Mouse (Mus musculus) MEL (cell line): ENCODE data around the gene Sema6b. TPM values are rescaled to one million over a fixed set of nuclear protein-coding genes. Genes with fewer than 3 reads are reported as not detected.

Experiments used
- DNase-seq: peaks from one replicate; pipeline ENCODE4 v3.0.0; 2011; ENCODE audit warnings: low read depth, low spot score
- H3K27ac ChIP-seq: 2 replicates; pipeline ENCODE4 v1.5.1; 2012; ENCODE audit warnings: low read depth, mild to moderate bottlenecking, control low read depth, low read length, moderate library complexity; ENCODE audit not compliant: control insufficient read depth
- H3K27me3 ChIP-seq, 2 experiments: fragments of 150-350 bp in 1 of 2; sonication (generic) in 1 of 2; 2 replicates each; pipeline ENCODE4 v1.6.1; 2012; ENCODE audit warnings: low read length in 2 of 2, mild to moderate bottlenecking in 2 of 2, improper control_type of control experiment in 1 of 2, moderate library complexity in 1 of 2; ENCODE audit not compliant: insufficient read depth in 2 of 2, control insufficient read depth in 1 of 2
- H3K36me3 ChIP-seq, 2 experiments: 2 replicates each; pipeline ENCODE4 v1.6.1; 2012 to 2014; ENCODE audit warnings: low read length in 2 of 2, improper control_type of control experiment in 1 of 2, inconsistent platforms in 1 of 2, mild to moderate bottlenecking in 1 of 2; ENCODE audit not compliant: insufficient read depth in 2 of 2, control insufficient read depth in 1 of 2
- H3K4me1 ChIP-seq, 2 experiments: fragments of 150-350 bp in 1 of 2; sonication (generic) in 1 of 2; 2 replicates each; pipeline ENCODE4 v1.6.1; 2012; ENCODE audit warnings: low read length in 2 of 2, improper control_type of control experiment in 1 of 2, mild to moderate bottlenecking in 1 of 2; ENCODE audit not compliant: insufficient read depth in 2 of 2, control insufficient read depth in 1 of 2
- H3K4me3 ChIP-seq, 2 experiments: fragments of 150-350 bp in 1 of 2; sonication (generic) in 1 of 2; 2 replicates each; pipeline ENCODE4 v1.5.1; 2012; ENCODE audit warnings: low read depth in 2 of 2, low read length in 2 of 2, mild to moderate bottlenecking in 2 of 2, moderate library complexity in 2 of 2, control low read depth in 1 of 2, improper control_type of control experiment in 1 of 2; ENCODE audit not compliant: control insufficient read depth in 1 of 2, insufficient read depth in 1 of 2
- H3K79me2 ChIP-seq: 2 replicates; pipeline ENCODE4 v1.6.1; 2012; ENCODE audit warnings: mild to moderate bottlenecking, low read length, moderate library complexity; ENCODE audit not compliant: control insufficient read depth, poor library complexity, insufficient read depth
- H3K9ac ChIP-seq: 2 replicates; pipeline ENCODE4 v1.6.1; 2012; ENCODE audit warnings: low read depth, mild to moderate bottlenecking, control low read depth, low read length, moderate library complexity; ENCODE audit not compliant: control insufficient read depth, poor library complexity, severe bottlenecking
- H3K9me3 ChIP-seq: fragments of 150-350 bp; sonication (generic); replicated peaks from 2 replicates; pipeline ENCODE4 v1.6.1; 2012; ENCODE audit warnings: mild to moderate bottlenecking, low read length, improper control_type of control experiment, moderate library complexity; ENCODE audit not compliant: insufficient read depth
- CHD1 ChIP-seq: IDR thresholded peaks from 2 replicates; pipeline ENCODE4 v1.6.1; 2012; ENCODE audit warnings: low read depth, mild to moderate bottlenecking, inconsistent platforms, low read length, improper control_type of control experiment
- CHD2 ChIP-seq: IDR thresholded peaks from 2 replicates; pipeline ENCODE4 v1.6.1; 2011; ENCODE audit warnings: low read length, improper control_type of control experiment
- EP300 ChIP-seq, 2 experiments: IDR thresholded peaks; 2 replicates each; pipeline ENCODE4 v1.6.1; 2011; ENCODE audit warnings: improper control_type of control experiment in 2 of 2, low read length in 2 of 2, low read depth in 1 of 2, mild to moderate bottlenecking in 1 of 2
- GABPA ChIP-seq: IDR thresholded peaks from 2 replicates; pipeline ENCODE4 v1.6.1; 2012; ENCODE audit warnings: low read depth, mild to moderate bottlenecking, inconsistent platforms, low read length, improper control_type of control experiment, moderate library complexity
- GATA1 ChIP-seq: IDR thresholded peaks from 2 replicates; pipeline ENCODE4 v1.6.1; 2011; ENCODE audit warnings: low read depth, low read length, improper control_type of control experiment
- HCFC1 ChIP-seq: IDR thresholded peaks from 2 replicates; pipeline ENCODE4 v1.6.1; 2012; ENCODE audit warnings: low read depth, mild to moderate bottlenecking, inconsistent platforms, low read length, improper control_type of control experiment, moderate library complexity
- KAT2A ChIP-seq: conservative IDR thresholded peaks from 2 replicates; pipeline ENCODE4 v1.6.1; 2012; ENCODE audit warnings: low read depth, low read length, improper control_type of control experiment, inconsistent platforms
- MAFK ChIP-seq: IDR thresholded peaks from 2 replicates; pipeline ENCODE4 v1.6.1; 2011; ENCODE audit warnings: low read depth, mild to moderate bottlenecking, low read length, improper control_type of control experiment, borderline replicate concordance
- MAX ChIP-seq: IDR thresholded peaks from 2 replicates; pipeline ENCODE4 v1.6.1; 2011; ENCODE audit warnings: low read length, improper control_type of control experiment
- MAZ ChIP-seq: IDR thresholded peaks from 2 replicates; pipeline ENCODE4 v1.6.1; 2012; ENCODE audit warnings: low read depth, mild to moderate bottlenecking, inconsistent platforms, low read length, improper control_type of control experiment
- MEF2A ChIP-seq: IDR thresholded peaks from 2 replicates; pipeline ENCODE4 v1.6.1; 2014; ENCODE audit warnings: low read depth, mild to moderate bottlenecking, inconsistent platforms, low read length, improper control_type of control experiment; ENCODE audit not compliant: poor library complexity, insufficient replicate concordance, severe bottlenecking; ENCODE audit errors: extremely low read depth
- MXI1 ChIP-seq: IDR thresholded peaks from 2 replicates; pipeline ENCODE4 v1.6.1; 2011; ENCODE audit warnings: mild to moderate bottlenecking, low read depth, low read length, improper control_type of control experiment
- MYC ChIP-seq: IDR thresholded peaks from 2 replicates; pipeline ENCODE4 v1.6.1; 2011; ENCODE audit warnings: low read depth, mild to moderate bottlenecking, low read length, improper control_type of control experiment, moderate library complexity
- NELFE ChIP-seq: IDR thresholded peaks from 2 replicates; pipeline ENCODE4 v1.6.1; 2011; ENCODE audit warnings: low read depth, low read length, improper control_type of control experiment
- POLR2A ChIP-seq, 2 experiments: IDR thresholded peaks; 2 replicates each; pipeline ENCODE4 v1.6.1; 2011 to 2012; ENCODE audit warnings: low read length in 2 of 2, mild to moderate bottlenecking in 2 of 2, control low read depth in 1 of 2, improper control_type of control experiment in 1 of 2, low read depth in 1 of 2, moderate library complexity in 1 of 2; ENCODE audit not compliant: control insufficient read depth in 1 of 2, insufficient read depth in 1 of 2, poor library complexity in 1 of 2
- POLR2AphosphoS2 ChIP-seq: IDR thresholded peaks from 2 replicates; pipeline ENCODE4 v1.6.1; 2011; ENCODE audit warnings: low read length, improper control_type of control experiment
- POLR2AphosphoS5 ChIP-seq: IDR thresholded peaks from 2 replicates; pipeline ENCODE4 v1.6.1; 2012; ENCODE audit warnings: low read depth, borderline replicate concordance, mild to moderate bottlenecking, inconsistent platforms, low read length, moderate library complexity, mixed read lengths
- TBP ChIP-seq: IDR thresholded peaks from 2 replicates; pipeline ENCODE4 v1.8.0; 2011; ENCODE audit warnings: low read depth, low read length, improper control_type of control experiment
- polyA plus RNA-seq, 2 experiments: library from polyadenylated mRNA; stranded (reverse) in 1 of 2; unstranded in 1 of 2; fragments of >175 nt in 1 of 2; fragments of >200 nt in 1 of 2; gene quantifications; 2 replicates each; pipeline versions ENCODE4 v1.2.1 to v1.2.4; 2012; ENCODE audit warnings: low replicate concordance in 2 of 2, low read depth in 1 of 2; ENCODE audit not compliant: insufficient read length in 2 of 2, insufficient read depth in 1 of 2, missing spikeins in 1 of 2
- total RNA-seq: library from RNA; depleted of rRNA; stranded (reverse); fragments of 300-350 nt; gene quantifications from 2 replicates; pipeline ENCODE4 v1.2.3, GENCODE M21; 2012

Gene Sema6b
- total and polyA plus RNA-seq, 3 experiments: 7.7 to 16.8 TPM; not detected in 1

- TF ChIP-seq MXI1 (peak; percentile 79; the same call in 1 of the 2 replicates), MAFK (no peak), POLR2AphosphoS2 (peak; percentile 43; the same call in 1 of the 2 replicates), GATA1 (no peak)
These were observed 43.5 kb upstream of the Sema6b start, which contains the start of gene Mydgf (continued) for GRCm38 (mm10) chr17:56183658-56184103.

GRCm38 (mm10) chr17:56182975-56183657 is 43.0 kb upstream of the Sema6b start:
- peak overlapping the region; percentile 68 to 92 for H3K4me3 ChIP-seq
- peak overlapping the region; percentile 53 for H3K27ac ChIP-seq
- DNase-seq: peak; percentile 67
- H3K4me1 ChIP-seq: peaks cover 0 to 14% of the 10 kb centered on the region in 2 experiments; a peak in 2 of 4 replicates
- H3K9me3 ChIP-seq: no peaks in the 10 kb centered on the region
- no peaks in the 10 kb centered on the region for H3K27me3 ChIP-seq
- H3K36me3 ChIP-seq: peaks cover 0 to 5% of the 10 kb centered on the region in 2 experiments; a peak in 3 of 4 replicates
- peak overlapping the region; percentile 93 for H3K9ac ChIP-seq
- H3K79me2 ChIP-seq: peaks cover 14% of the 10 kb centered on the region
- no peak for TF ChIP-seq GABPA
- peak; percentile 38 for TF ChIP-seq NELFE
- no peak for TF ChIP-seq CHD2
- peak; percentile 88 for TF ChIP-seq MYC
- peak; percentile 90 for TF ChIP-seq MXI1
- TF ChIP-seq EP300 (IDR thresholded peaks at IDR 0.05; ENCODE audit: low read depth in 1 of 2, low read length in 2 of 2): no peak
- peak in 1 of 2 experiments; percentile 63; a peak in 2 of 4 replicates for TF ChIP-seq POLR2A (IDR thresholded peaks at IDR 0.05; ENCODE audit: control insufficient read depth in 1 of 2, insufficient read depth in 1 of 2, low read depth in 1 of 2, low read length in 2 of 2, poor library complexity in 1 of 2)
- TF ChIP-seq MAZ: no peak
- no peak for TF ChIP-seq HCFC1
- TF ChIP-seq MEF2A: no peak
- TF ChIP-seq GATA1: no peak
- peak; percentile 64 for TF ChIP-seq MAX
- 0 out of 2 replicates have a peak, but pooled peaks have one; percentile 12 for TF ChIP-seq CHD1
- no peak for TF ChIP-seq TBP
- TF ChIP-seq POLR2AphosphoS5: no peak
- TF ChIP-seq MAFK: no peak
- no peak for TF ChIP-seq KAT2A
